Mouse (Mus musculus) megakaryocyte, embryonic 14.5 days (primary cell): Measurements from ENCODE around the gene Kifc3.

Experiments used
- FLI1 ChIP-seq: IDR thresholded peaks from 2 replicates; pipeline ENCODE4 v1.6.1; 2012; ENCODE audit warnings: low read length, inconsistent platforms, mixed read lengths
- GATA1 ChIP-seq: IDR thresholded peaks from 3 replicates; pipeline ENCODE4 v1.6.1; 2012; ENCODE audit warnings: mixed read lengths, low read length, inconsistent platforms, borderline replicate concordance

GRCm38 (mm10) chr8:95143805-95144630, 58.6 kb downstream of the Kifc3 start:
- TF ChIP-seq GATA1 (no peak), FLI1 (no peak)
